Mouse (Mus musculus) gastrocnemius, adult 18-20 months (tissue): ENCODE data around the gene Glp1r. TPM values are rescaled to one million over a fixed set of nuclear protein-coding genes. Genes with fewer than 3 reads are reported as not detected.

Experiments used
- microRNA-seq: library from miRNA; unstranded; fragments of <30 nt; microRNA quantifications from one replicate; pipeline ENCODE4 v1.2.0, GENCODE M21; 2021
- total RNA-seq, 2 experiments: library from RNA; stranded (reverse); gene quantifications; 2 replicates each; pipeline ENCODE4 v1.2.3; 2021

Gene Glp1r
- total RNA-seq, 2 experiments from 2014 or later = not detected

Small RNA genes within 50 kb of the gene (microRNA-seq; reads per million reads assigned to microRNA genes)
- not detected for gene Gm24026

Other genes starting within 250 kb of the Glp1r start
- not detected for gene Umodl1, start 52.8 kb downstream of the Glp1r start, total RNA-seq
- 1 to 10 TPM; 1.6 to 1.7 TPM for gene Abcg1, start 155.9 kb downstream of the Glp1r start, total RNA-seq
- not detected for gene Tff3, start 227.8 kb downstream of the Glp1r start, total RNA-seq
- gene Tff2, start 242.5 kb downstream of the Glp1r start, total RNA-seq = not detected